Mouse (Mus musculus): ENCODE results near the gene Ggt7. TPM values are rescaled to one million over a fixed set of nuclear protein-coding genes. Genes with fewer than 3 reads are reported as not detected.
"Not testable (repeated sequence)": the region's sequence is repeated elsewhere in the genome, so short reads cannot be mapped to it uniquely, and the experiment has no call there.

Gene Ggt7
- total RNA-seq (2021): 100 to 1,000 TPM; 114 to 127 TPM
- long read RNA-seq, experiment 1, transcript Ggt7-201 (15 exons, 2,614 nt): major isoform, 127 of 222 reads
- long read RNA-seq, experiment 1, partial matches to known transcripts: 52 of 222 reads
- long read RNA-seq, experiment 1, other reads (novel, unspliced or antisense): 43 of 222 reads
- long read RNA-seq, experiment 2, transcript Ggt7-201 (15 exons, 2,614 nt): major isoform, 55 of 106 reads
- long read RNA-seq, experiment 2, partial matches to known transcripts: 32 of 106 reads
- long read RNA-seq, experiment 2, other reads (novel, unspliced or antisense): 19 of 106 reads

DNA sequence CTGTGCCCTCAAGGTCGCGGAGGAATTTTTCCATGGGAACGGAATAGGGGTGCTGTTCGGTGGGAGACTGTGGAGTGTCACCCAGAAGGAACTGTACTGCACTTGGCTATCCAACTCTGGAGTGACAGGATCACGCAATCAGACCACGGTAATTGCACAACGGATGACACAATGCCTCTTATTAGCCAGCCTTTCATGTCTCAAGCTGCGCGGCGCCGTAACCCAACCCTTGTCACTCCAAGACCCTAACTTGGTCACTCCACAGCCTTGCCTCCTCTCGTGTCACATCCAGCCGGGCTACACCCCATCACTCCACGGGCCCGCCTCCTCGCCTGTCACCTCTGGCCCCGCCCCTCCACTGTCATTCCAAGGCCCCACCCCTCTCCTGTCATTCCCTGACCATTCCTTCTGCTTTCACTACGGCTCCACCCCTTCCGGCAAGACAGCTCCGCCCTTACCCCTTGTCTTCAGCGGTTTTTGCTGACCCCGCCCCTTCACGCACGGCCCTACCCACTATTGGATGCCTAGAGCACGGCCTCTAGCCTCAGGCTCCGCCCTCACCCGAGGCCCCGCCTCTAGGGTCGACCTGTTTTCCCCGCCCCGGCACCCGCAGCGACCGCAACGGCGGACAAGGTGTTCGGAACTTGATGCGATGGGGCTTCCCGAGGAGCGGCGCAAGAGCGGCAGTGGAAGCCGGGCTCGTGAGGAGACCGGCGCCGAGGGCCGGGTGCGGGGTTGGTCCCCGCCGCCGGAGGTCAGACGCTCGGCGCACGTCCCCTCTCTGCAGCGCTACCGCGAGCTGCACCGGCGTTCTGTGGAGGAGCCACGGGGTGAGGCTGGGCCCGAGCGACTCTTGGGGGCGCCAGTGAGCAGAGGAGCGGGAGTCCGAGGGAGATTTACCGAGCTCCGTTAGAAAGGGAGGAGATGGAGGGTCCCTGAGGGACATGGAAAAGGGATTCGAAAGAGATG is at the start of gene Ggt7, which contains the start of gene Acss2:
TSS of gene Ggt7 (minus strand) at position 783 of the 969 bp plus-strand sequence.
TSS of gene Acss2 (plus strand) at position 494 of the 969 bp plus-strand sequence.
- peak; percentile 97 to 98 for DNase-seq (ENCODE audit: low spot score in 2 of 2)

DNA sequence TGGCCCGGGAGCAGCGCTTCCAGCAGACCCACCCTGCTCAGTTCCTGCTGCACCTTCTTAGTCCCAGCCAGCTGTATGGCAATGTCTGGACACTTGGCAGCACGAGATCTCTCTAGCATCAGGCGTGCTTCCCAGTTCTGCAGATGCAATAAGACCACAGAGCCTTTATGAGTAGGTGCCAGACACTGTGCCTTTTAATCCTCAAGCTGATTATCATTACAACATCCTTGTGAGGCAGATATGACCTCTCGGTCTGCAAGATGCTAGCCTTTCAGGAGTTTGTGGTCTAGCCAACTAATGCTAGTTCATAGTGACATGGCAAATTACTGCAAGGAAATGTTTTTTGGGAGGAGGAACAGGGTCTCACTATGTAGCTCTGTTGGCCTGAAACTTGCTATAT is 49.7 kb upstream of the Ggt7 start:
- no peak for DNase-seq (ENCODE audit: low spot score in 2 of 2)

DNA sequence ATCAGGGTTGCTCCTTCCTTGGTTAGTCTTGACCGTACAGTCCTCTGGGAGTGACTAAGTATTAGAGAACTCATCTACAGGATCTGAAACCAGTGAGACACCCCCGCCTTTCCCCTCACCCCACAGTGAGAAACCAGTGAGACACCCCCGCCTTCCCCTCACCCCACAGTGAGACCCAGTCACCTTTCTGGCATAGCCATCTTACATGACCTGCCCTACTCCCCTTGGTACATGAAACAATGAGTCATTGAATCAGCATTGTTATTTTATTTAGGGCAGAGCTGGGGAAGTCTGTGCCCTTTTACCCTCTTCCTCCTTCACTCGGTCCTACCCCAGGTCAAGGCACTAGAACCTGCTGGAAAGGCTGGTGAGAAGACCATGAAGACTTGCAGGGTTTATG is 44.9 kb upstream of the Ggt7 start:
- DNase-seq (ENCODE audit: low spot score in 2 of 2): no peak

DNA sequence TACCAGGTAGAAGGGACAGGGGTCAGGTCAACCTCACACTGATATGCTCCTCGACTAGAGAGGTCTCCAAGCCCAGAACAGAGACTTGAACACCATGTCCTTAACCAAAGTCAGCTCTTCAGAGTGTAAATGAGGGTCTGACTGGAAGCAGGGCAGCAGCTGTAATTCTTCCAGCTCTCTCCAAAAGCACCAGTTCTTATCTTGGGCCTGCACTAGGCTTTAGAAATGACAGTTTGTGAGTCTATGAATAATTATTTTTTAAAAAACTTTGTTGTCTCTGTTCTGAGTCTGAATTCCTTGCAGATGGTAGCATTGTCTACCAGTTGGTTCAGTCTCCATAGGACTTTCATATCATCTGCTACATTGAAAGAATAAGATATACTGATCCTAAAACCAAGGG is 44.2 kb upstream of the Ggt7 start:
- DNase-seq (ENCODE audit: low spot score in 2 of 2): no peak

DNA sequence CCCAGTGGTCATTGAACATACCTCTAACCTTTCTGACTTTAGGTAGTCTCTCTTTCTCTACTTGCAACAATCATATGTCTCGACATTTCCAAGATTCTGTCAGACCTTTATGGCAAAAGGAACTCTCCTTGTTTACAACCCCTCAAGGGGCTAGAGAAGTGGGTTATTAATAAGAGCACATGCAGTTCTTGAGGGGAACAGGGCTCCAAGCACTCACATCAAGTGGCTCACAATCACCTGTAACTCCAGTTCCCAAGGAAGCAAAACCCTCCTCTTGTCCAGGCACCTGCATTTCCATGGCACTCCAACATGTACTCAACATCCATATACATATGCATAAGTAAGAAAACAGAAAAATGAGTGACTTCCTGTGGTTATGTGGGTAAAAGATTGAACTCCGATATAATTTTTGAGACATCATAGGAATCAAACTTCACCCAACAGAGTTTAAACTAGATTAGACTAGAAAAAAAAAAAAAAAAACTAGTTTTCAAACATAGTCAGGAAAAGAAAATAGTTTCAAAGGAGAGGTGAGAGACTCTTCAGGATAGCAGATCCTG is 36.5 kb upstream of the Ggt7 start:
- DNase-seq (ENCODE audit: low spot score in 2 of 2): no peak

DNA sequence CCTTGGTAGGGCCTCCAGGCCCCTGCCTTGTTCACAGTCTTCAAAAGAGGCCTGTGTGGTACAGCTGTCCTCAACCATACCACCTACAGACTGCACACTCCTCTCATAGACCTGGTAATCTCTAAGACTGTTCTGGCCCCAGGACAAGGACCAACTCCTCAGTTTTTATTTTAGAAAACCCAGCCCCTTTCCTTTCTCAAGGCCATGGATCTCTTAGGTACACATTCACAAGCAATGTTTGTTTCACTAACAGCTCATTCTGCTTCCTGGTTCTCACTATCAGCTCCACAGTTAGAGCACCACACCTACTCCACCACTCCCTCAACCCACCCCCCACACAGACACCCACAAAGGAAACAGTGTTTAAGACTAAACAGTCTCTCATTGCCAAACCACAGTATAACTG is 34.9 kb upstream of the Ggt7 start:
- no peak for DNase-seq (ENCODE audit: low spot score in 2 of 2)

DNA sequence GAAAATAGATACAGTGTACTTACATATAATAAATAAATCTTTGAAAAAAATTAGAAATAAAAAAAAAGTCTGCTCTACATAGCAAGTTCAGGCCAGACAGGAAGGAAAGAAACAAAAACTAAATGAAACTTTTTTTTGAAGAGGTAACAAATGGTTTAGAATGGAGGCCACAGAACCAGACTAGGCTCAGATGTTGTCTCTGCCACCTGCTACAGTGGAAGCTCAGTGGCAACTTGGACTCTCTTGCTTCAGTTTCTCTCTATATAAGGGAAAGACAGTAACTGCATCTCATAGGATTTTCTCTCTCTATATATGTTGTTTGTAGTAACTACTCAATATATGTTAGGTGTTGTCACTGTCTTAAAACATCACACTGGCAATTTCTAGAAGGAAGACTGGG is 34.3 kb upstream of the Ggt7 start:
- no peak for DNase-seq (ENCODE audit: low spot score in 2 of 2)

DNA sequence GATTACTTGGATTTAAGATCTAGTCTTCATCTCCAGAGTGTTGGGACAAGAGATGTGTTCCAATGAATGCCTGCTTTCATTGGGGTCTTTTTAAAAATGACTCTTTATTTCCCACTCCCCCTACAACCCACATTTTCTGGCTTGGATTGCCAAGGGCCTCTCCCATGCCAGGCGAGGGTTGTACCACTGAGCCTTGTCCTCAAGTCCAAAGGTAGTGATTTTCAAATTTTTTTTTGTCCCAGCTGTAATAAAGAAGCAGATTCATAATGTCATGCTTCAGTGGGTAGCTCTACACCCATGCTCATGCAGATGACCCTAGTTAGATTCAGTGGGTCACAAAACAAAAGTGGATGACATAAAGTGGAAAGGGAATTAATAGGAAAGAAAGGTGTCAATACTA is 28.9 kb upstream of the Ggt7 start:
- no peak for DNase-seq (ENCODE audit: low spot score in 2 of 2)

DNA sequence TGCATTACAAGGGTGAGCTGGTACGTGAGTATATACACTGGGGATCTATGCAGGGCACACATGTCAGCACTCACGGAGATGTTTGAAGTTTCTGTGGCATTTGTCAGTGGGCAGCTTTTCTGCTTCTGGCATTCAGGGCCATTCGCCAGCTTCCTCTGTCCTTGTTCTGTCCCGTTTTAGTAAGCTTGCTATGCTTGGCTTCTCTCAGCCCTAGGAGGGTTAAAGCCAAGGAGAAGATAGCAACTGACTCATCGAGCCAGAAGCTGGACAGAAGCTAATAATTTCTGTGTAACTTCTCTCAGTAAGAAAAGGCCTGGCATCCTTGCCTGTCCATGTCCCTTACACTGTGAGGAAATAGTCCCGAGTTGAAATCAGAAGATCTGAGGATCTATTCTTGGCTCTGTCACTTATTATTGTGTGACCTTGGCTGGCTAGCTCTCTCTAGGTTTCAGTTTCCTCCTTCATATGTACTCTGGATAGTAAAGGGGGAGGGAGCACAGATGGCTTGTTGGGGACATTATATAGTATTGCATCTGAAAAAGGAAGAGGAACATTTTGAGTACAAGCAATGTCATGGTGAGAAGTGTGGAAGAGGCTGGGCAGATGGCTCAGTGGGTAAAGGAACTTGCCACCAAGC is 22.9 kb upstream of the Ggt7 start:
- peak; percentile 8 to 45 for DNase-seq (ENCODE audit: low spot score in 2 of 2)

DNA sequence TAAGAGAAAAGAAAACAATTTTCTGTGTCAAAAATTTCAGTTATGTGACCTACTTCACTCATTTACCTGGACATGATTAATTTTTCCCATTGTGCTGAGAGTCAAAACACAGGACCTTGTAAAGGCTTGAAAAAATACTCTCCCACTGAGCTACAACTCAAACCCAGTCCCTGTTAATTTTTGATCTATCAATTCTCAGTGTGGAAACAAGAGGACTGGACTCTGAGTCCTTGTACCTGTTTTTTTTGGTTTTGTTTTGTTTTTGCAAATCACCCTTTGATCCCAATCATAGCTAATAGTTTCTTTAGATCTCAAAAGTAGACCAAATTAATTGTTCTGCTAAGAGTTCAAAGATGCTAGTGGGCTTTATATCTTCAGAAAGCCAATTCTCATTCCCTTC is 21.7 kb upstream of the Ggt7 start:
- no peak for DNase-seq (ENCODE audit: low spot score in 2 of 2)

DNA sequence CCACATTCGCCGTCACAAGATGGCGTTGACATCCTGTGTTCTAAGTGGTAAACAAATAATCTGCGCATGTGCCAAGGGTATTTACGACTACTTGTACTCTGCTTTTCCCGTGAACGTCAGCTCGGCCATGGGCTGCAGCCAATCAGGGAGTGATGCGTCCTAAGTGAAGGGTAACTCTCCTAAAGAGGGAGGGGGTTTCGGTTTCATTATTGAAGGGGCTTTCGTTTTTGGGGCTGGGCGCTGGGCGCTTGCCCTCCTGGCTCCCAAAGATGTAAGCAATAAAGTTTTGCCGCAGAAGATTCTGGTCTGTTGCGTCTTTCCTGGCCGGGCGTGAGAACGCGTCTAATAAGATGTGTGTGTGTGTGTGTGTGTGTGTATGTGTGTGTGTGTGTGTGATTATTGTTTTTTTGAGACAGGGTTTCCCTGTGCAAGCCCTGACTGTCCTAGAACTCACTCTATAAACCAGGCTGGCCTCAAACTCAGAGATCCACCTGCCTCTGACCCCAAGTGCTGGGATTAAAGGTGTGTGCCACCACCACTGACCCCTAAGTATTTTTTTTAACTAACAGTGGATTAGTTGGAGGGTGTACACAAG is 20.5 kb upstream of the Ggt7 start:
- DNase-seq (ENCODE audit: low spot score in 2 of 2): not testable (repeated sequence)

DNA sequence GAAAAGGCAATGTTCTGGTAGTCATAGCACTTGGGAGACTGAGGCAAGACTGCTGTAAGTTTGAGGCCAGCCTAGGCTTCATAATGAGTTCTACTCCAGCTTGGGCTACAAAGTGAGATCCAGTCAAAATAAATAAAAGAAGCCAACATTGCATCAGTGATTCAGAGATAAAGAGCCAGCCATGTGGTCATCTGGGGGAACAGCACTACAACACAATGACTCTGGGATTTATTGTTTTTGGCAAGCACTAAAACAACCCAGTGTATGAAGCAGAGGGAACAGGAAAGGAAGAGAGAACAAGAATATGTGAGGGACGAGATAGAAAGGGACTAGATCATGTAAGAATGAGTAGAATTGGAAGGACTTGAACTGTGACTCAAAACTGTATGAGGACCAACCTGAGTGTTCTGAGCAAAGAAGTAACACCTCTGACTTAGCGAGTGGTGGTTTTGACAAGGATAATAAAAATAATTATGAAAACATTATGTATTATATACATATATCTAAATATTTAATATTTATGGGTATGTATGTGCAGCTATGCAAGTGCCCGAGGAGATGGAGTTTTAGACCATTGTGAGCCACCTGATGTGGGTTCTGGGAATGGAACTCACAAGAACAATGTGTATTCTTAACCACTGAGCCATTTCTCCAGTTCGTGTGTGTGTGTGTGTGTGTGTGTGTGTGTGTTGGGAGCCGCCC is 19.9 kb upstream of the Ggt7 start:
- no peak for DNase-seq (ENCODE audit: low spot score in 2 of 2)

DNA sequence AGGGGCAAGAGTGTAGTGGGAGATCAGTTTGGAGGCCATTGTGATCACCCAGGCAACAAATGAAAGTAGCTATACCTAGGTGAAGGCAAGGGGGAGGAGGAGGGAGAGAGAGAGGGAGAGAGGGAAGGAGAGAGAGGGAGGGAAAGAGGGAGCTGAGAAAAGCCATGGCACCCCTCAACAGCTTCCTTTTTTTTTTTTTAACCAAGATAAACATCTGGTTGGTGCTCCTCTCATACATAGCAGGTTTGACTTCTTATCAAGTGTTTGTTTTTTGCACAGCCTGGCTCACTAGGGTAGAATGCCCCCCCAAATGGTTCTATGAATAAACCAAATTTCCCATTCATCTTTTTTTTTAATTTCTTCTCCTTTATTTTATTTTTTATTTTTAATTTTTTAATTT is 18.3 kb upstream of the Ggt7 start:
- DNase-seq (ENCODE audit: low spot score in 2 of 2): no peak

DNA sequence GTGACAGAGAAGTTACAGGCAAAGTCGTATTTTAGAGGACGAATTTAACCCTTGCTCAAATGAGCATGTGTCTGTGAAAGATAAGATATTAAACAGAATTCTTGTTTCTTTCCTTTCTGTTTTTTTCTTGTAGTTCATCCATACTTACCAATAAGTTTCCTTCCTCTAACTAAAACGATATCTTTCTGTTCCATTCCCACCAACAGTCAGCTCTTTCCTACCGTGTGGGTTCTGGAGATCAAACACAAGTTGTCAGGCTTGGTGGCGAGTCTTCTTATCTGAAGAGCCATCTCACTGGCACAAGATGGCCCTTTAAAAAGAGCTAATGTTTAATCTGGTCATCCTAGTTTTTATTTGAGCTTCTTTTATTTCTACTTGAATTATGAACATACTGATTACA is 9.3 kb upstream of the Ggt7 start:
- DNase-seq (ENCODE audit: low spot score in 2 of 2): no peak

DNA sequence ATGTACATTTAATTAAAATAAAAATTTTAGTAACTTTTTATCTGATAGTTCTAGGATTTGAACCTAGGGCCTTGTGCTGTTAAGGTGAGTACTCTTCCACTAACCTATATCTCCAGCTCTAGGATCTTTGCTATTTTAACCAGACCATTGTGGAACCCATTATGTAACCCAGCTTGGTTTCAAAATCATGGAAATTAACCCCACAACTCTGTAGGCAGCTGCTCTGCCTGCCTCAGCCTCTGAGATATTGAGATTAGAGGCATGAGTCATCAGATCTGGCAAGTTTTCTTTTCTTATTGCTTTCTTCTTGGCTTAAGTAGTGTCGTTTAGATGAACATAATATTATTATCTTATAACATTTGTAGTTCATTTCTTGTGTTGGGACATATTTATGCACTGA is 6.3 kb upstream of the Ggt7 start:
- DNase-seq (ENCODE audit: low spot score in 2 of 2): no peak

DNA sequence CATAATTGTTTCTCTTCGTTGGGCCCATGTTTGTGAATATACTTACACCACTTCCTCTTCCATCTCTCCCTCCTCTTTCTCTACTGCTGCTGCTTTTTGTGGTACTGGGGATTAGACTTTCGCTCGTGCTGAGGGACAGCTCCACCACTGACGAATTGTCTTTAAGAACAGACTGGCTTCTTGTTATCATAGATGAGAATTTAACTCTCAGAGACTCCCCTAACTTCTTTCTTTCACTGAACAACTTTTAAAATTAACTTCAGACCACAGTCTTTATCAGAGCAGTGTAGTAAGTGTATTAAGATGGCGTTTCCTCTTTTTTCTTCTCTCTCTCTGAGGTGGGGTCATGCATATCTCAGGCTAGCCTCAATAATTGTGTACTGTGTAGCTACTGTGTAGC is 5.7 kb upstream of the Ggt7 start:
- DNase-seq (ENCODE audit: low spot score in 2 of 2): no peak

DNA sequence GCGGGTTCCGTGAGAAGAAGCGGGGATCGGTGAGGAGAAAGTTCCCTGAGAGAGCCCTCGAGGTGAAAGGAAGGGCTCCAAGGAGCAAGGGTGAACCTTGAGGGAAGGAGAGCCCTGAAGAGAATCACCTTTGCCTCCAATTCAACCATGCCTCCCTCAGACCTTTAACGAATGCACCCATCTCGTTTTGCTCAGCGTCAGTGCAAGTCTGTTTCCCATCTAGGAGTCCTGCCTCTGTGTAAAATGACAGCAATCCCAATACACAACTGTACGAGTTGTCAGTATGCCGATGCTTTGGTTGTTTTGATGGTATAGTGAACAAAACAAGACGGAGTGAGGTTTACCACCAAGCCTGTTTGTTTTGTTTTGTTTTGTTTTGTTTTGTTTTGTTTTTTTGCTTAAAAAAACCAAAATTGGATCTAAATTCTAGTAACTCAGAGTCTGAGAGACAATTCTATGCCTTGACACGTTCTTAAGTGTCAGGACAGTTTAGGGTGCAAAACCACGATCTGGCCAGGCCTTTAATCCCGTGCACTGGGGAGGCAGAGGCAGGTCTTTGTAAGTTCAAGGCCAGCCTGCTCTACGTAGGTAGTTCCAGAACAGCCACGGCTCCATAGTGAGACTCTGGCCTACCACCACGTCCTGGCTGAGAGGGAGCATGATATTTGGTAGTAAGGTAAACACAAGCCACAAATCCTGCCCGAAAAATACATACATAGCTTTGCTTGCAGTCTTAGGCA is 664 bp upstream of the Ggt7 start:
- no peak for DNase-seq (ENCODE audit: low spot score in 2 of 2)

DNA sequence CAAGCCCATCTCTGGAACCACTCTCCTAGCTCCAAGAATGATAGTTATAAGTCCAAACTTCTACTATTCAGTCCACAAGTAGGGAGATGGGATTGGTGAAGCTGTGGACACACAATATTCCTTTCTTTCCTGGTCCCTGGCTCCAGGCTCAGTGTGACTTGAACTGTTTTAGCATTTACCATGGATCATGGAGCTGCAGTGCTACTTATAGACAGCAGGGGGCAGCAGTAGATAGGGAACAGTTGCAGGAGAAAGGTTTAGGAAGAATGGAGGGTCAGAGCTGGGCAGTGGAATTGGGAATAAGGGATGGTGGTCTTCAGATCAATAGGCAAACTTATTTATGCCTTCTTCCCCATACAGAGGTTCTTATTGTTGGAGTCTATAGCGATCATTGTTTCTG is 2.1 kb downstream of the Ggt7 start:
- DNase-seq (ENCODE audit: low spot score in 2 of 2): peak; percentile 82

DNA sequence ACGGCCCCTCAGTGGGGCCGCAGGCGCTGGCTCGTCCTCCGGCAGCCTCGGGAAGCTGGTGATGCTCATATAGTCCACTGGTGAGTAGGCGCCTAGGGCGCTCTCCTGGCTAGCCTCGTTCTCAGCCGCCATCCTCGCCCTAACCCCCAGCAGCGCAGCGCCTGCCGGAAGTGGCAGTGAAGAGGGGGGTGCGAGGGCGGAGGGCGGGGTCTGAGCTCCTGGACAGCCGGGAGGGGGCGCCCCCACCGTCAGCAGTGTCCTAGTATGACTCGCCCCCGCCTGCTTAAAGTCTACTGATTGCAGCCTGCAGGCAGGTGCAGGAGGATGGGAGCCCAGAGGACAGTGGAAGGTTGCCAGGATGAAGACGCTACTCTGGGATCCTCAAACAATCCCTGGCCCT is 3.4 kb downstream of the Ggt7 start:
- peak; percentile 91 to 93 for DNase-seq (ENCODE audit: low spot score in 2 of 2)

DNA sequence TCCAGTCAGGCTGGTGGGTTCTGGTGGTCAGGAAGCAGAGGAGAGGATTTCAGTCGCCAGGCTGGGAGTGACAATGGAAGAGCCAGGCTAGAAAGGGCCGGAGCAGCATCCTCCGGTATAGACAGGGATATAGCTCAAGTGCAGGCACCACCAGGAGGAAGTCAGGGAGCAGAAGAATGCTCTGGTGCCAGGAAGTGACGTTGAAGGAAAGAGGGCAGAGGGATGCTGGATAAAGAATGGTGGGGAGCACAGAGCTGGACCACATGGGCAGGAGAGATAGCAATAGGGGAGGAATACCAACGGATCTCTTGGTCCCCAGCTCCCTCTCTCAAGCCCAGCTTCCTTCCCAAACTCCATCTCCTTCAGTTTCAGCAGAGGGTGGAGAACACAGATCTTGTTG is 4.5 kb downstream of the Ggt7 start:
- DNase-seq (ENCODE audit: low spot score in 2 of 2): peak; percentile 38 to 49

Measured in left cerebral cortex, adult 18-20 months (tissue).